Mouse (Mus musculus) midbrain, postnatal 0 days (tissue): Measurements from ENCODE around the gene Spi1. TPM values are rescaled to one million over a fixed set of nuclear protein-coding genes. Genes with fewer than 3 reads are reported as not detected.

Experiments
- ATAC-seq: fragments of 200-750 bp; cut with Nextera tagmentation; 2 replicates; pipeline ENCODE4 v1.8.0; 2017; ENCODE audit warnings: moderate number of reproducible peaks, mild to moderate bottlenecking, moderate TSS enrichment, moderate library complexity; ENCODE audit not compliant: low FRiP score
- DNase-seq: peaks from one replicate; pipeline ENCODE4 v3.0.0-alpha.2; 2015; ENCODE audit warnings: low spot score
- H3K27ac ChIP-seq: fragments of 300-500 bp; sonication (generic); 2 replicates; pipeline ENCODE4 v1.5.1; 2014; ENCODE audit warnings: low read depth, mild to moderate bottlenecking, low read length, mixed read lengths
- H3K27me3 ChIP-seq: fragments of 300-500 bp; sonication (generic); 2 replicates; pipeline ENCODE4 v1.6.1; 2014; ENCODE audit warnings: low read length, control low read depth, mixed read lengths; ENCODE audit not compliant: insufficient read depth
- H3K36me3 ChIP-seq: fragments of 300-500 bp; sonication (generic); 2 replicates; pipeline ENCODE4 v1.6.1; 2014; ENCODE audit warnings: low read length, control low read depth, mixed read lengths; ENCODE audit not compliant: insufficient read depth
- H3K4me1 ChIP-seq: fragments of 300-500 bp; sonication (generic); 2 replicates; pipeline ENCODE4 v1.6.1; 2014; ENCODE audit warnings: mild to moderate bottlenecking, control low read depth, antibody characterized with exemption, low read length, mixed read lengths; ENCODE audit not compliant: insufficient read depth
- H3K4me2 ChIP-seq: fragments of 300-500 bp; sonication (generic); 2 replicates; pipeline ENCODE4 v1.6.1; 2014; ENCODE audit warnings: low read depth, mild to moderate bottlenecking, low read length, mixed read lengths; ENCODE audit not compliant: poor library complexity, severe bottlenecking
- H3K4me3 ChIP-seq: fragments of 300-500 bp; sonication (generic); 2 replicates; pipeline ENCODE4 v1.5.1; 2014; ENCODE audit warnings: low read depth, mild to moderate bottlenecking, low read length, moderate library complexity
- H3K9ac ChIP-seq: fragments of 300-500 bp; sonication (generic); replicated peaks from 2 replicates; pipeline ENCODE4 v1.6.1; 2014; ENCODE audit warnings: mild to moderate bottlenecking, low read length, moderate library complexity, mixed read lengths; ENCODE audit not compliant: poor library complexity, severe bottlenecking
- H3K9me3 ChIP-seq: fragments of 300-500 bp; sonication (generic); 2 replicates; pipeline ENCODE4 v1.6.1; 2016; ENCODE audit warnings: low read length, control low read depth
- CTCF ChIP-seq: IDR thresholded peaks from 2 replicates; pipeline ENCODE4 v1.5.1; 2016; ENCODE audit warnings: antibody characterized with exemption, mild to moderate bottlenecking
- WGBS: fragments of 180-500 bp; shearing (Covaris S2); extraction: QIAGEN DNeasy Blood & Tissue Kit; methylation state at CpG from one replicate; pipeline ENCODE4 v1.1.7; 2014; 5-methylcytosine and 5-hydroxymethylcytosine counted together
- polyA plus RNA-seq: library from polyadenylated mRNA; unstranded; fragments of >200 nt; fragmentation: Nextera tagmentation; extraction: Ambion mirVana; gene quantifications from 2 replicates; pipeline ENCODE4 v1.2.1, GENCODE M21; 2015
- total RNA-seq: library from RNA; depleted of rRNA; stranded (reverse); fragments of >200 nt; gene quantifications from 2 replicates; pipeline ENCODE4 v1.2.3, GENCODE M21; 2014

Gene Spi1
- total and polyA plus RNA-seq, 2 experiments from 2014 or later: 4.2 to 10.0 TPM

DNA sequence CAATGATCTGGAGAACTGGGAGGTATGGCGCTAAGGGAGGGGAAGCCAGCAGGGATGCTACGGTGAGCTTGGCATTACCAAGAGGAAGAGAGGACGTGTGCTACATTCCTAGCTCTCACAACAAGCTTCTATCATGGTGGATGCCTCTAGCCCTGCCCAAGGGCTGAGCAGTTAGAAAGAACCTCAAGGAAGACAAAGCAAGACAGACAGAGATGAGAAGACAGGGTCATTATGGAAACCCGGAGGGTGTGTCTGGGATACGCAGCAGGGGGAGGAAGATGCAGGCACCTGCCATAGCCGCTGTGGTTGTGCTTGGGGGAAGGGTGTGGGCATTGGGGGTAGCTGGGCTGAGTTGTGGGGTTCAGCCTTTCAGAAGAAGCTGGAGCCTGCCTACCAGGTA, 41.3 kb downstream of the Spi1 start:
- Histone ChIP-seq H3K9me3 (no peaks in the 10 kb centered on the region), H3K27ac (no peak overlapping the region), H3K4me1 (no peaks in the 10 kb centered on the region), H3K36me3 (no peaks in the 10 kb centered on the region), H3K4me3 (no peak overlapping the region), H3K27me3 (no peaks in the 10 kb centered on the region), H3K9ac (no peak overlapping the region), H3K4me2 (no peak overlapping the region)
- TF ChIP-seq CTCF: no peak
- WGBS: 74% methylated on average over 6 of the region's 6 CpGs
- ATAC-seq (no peak), DNase-seq (no peak)

DNA sequence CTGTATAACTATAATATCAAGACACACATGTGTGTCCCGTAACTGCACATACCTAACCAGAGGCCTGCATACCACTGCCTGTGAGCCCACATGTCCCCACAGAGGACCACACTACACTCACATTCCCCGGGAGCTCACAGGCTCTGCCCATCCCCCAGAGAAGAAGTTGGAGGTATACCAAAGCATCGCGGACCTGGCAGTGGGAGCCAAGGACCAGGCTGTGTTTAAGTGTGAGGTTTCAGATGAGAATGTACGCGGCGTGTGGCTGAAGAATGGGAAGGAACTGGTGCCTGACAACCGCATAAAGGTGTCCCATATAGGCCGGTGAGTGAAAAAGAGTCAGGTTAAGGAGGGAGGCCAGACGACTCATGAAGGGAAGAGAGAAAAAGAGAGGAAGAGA, 42.9 kb downstream of the Spi1 start:
- TF ChIP-seq CTCF: no peak
- Histone ChIP-seq H3K36me3 (no peaks in the 10 kb centered on the region), H3K9ac (no peak overlapping the region), H3K4me2 (no peak overlapping the region), H3K4me3 (no peak overlapping the region), H3K9me3 (no peaks in the 10 kb centered on the region), H3K27ac (no peak overlapping the region), H3K4me1 (no peaks in the 10 kb centered on the region), H3K27me3 (no peaks in the 10 kb centered on the region)
- DNase-seq: no peak
- 85% methylated on average over 10 of the region's 10 CpGs for WGBS
- ATAC-seq: no peak

DNA sequence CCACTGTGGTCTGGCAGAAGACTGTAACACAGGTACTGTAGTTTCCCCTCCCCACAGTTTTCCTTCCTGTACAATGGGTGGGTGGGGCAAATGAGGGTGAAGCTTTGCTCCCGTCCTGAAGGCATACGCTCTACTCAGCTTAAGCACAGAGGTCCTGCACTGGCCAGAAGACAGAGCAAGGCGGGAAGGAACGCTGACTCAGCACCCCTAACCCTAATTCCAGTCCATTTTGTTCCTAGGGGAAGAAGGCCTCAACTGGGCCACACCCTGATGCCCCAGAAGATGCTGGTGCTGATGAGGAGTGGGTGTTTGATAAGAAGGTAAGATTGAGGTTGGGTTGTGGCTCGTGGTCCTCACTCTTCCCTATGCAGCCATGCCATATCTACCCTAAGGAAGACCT, 46.6 kb downstream of the Spi1 start:
- no peak overlapping the region for H3K27ac ChIP-seq
- H3K4me1 ChIP-seq: no peaks in the 10 kb centered on the region
- 80% methylated on average over 5 of the region's 5 CpGs for WGBS
- H3K9ac ChIP-seq: no peak overlapping the region
- ATAC-seq (no peak), DNase-seq (no peak)
- no peak for TF ChIP-seq CTCF
- H3K4me2 ChIP-seq: no peak overlapping the region
- no peak overlapping the region for H3K4me3 ChIP-seq
- H3K36me3 ChIP-seq: no peaks in the 10 kb centered on the region
- no peaks in the 10 kb centered on the region for H3K9me3 ChIP-seq
- no peaks in the 10 kb centered on the region for H3K27me3 ChIP-seq

DNA sequence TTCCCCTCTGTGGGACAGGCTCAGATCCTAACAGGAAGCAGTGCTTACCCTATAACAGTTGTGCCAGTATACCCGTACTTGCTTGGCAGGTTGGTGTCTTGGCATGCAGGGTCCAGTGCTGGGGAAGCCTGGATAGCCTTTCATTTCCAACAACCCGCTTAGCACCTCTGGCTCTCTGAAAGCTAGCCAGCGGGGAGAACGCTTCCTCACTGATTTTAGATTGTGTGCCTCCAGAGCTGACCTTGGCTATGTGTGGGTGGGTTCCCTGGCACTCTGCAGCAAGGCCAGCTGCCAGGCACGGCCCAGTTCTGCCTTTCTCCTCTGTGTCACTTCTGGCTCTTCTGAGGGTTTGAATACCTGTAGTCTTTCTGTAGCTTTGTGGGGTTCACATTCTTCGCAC, 47.9 kb downstream of the Spi1 start:
- TF ChIP-seq CTCF: no peak
- ATAC-seq (no peak), DNase-seq (no peak)
- WGBS: 82% methylated on average over 6 of the region's 6 CpGs
- Histone ChIP-seq H3K27ac (no peak overlapping the region), H3K36me3 (no peaks in the 10 kb centered on the region), H3K4me3 (no peak overlapping the region), H3K9ac (no peak overlapping the region), H3K9me3 (no peaks in the 10 kb centered on the region), H3K4me1 (no peaks in the 10 kb centered on the region), H3K4me2 (no peak overlapping the region), H3K27me3 (no peaks in the 10 kb centered on the region)

DNA sequence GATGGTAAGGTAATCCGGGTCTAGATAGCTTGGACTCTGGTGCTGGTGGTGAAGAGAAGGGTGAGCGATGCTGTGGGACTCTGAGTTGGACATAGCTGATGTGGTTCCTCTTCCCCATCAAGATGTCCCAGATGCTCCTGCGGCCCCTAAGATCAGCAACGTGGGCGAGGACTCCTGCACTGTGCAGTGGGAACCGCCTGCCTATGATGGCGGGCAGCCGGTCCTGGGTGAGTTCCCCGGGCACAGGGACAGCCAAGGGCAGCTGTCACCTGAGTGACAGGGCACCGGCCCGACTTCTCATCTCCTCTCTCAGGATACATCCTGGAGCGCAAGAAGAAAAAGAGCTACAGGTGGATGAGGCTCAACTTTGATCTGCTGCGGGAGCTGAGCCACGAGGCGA, 49.1 kb downstream of the Spi1 start:
- DNase-seq: no peak
- no peak overlapping the region for H3K4me2 ChIP-seq
- H3K9ac ChIP-seq: no peak overlapping the region
- no peaks in the 10 kb centered on the region for H3K27me3 ChIP-seq
- H3K36me3 ChIP-seq: no peaks in the 10 kb centered on the region
- H3K27ac ChIP-seq: no peak overlapping the region
- no peak for ATAC-seq
- 89% methylated on average over 15 of the region's 15 CpGs for WGBS
- no peaks in the 10 kb centered on the region for H3K9me3 ChIP-seq
- TF ChIP-seq CTCF: no peak
- no peak overlapping the region for H3K4me3 ChIP-seq
- H3K4me1 ChIP-seq: no peaks in the 10 kb centered on the region

DNA sequence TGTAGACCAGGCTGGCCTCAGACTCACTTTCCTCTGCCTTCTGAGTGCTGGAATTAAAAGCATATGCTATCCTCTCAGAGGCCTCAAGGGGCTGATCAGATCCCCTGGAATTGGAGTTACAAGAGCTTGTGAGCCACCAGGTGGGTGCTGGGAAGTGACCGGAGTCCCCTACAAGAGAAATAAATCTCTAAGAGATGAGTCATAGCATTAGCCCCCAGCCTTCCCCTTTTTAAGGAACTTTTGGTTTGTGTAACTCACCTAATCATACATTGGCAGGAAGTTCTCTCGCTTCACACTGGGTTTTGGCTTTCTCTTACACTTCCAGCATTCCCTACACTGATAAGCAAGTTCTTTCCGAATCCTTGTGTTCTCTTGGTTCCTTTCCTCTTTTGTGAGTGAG, 49.8 kb downstream of the Spi1 start:
- no peak for TF ChIP-seq CTCF
- no peak for ATAC-seq

More for the DNA sequence above, 49.8 kb downstream of the Spi1 start:
- Histone ChIP-seq H3K9me3 (no peaks in the 10 kb centered on the region), H3K27ac (no peak overlapping the region), H3K36me3 (peaks cover 2% of the 10 kb centered on the region; the same call in 1 of the 2 replicates), H3K9ac (no peak overlapping the region), H3K4me3 (no peak overlapping the region), H3K4me2 (no peak overlapping the region), H3K4me1 (no peaks in the 10 kb centered on the region), H3K27me3 (no peaks in the 10 kb centered on the region)
- 91% methylated on average over 3 of the region's 3 CpGs for WGBS
- DNase-seq: no peak
